In the genomic region with DNA sequence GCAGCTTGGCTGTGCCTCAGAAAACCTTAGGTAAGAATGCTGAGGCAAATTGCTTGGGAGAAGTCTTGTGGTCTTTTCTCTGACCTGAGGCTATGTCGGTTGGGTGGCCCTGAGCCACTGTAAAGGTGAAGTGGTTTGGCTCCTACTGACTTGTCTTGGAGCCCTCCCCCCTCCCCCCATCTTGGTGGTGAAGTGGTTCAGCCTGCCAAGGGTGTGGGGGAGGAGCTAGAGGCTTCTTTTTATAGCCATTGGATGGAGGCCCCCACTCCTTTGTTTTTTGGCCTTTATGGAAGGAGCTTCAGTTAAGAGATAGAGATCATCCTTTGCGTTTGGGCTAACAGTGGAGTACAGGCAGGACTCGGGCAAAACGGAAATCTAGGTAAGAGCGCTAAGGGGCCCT, we compare ENCODE assay signal across 8 mouse cellular contexts. TPM values are rescaled to one million over a fixed set of nuclear protein-coding genes. Genes with fewer than 3 reads are reported as not detected.
DNase-seq lines count a peak whose midpoint lies in the region; ATAC-seq and TF ChIP-seq lines count a peak whose summit lies in the region.

A gene (plus strand): TSS at position 280 of the 400 bp plus-strand sequence.

- H3K36me3 ChIP-seq in heart, embryonic 11.5 days (ENCODE audit: control insufficient read depth, insufficient read depth, low read length) = no peaks in the 10 kb centered on the region
- peaks cover 22% of the 10 kb centered on the region for H3K36me3 ChIP-seq in E14TG2a.4 (ENCODE audit: insufficient read depth, low read length)
- H3K36me3 ChIP-seq in embryonic facial prominence, embryonic 15.5 days = no peaks in the 10 kb centered on the region

- peaks cover 7% of the 10 kb centered on the region for H3K4me1 ChIP-seq in heart, embryonic 11.5 days (ENCODE audit: control insufficient read depth, insufficient read depth, low read length)
- H3K4me1 ChIP-seq in E14TG2a.4 (replicated peaks; ENCODE audit: low read depth, low read length) = peaks cover 53% of the 10 kb centered on the region
- peaks cover 8% of the 10 kb centered on the region for H3K4me1 ChIP-seq in embryonic facial prominence, embryonic 15.5 days

- intact Hi-C loops in left cerebral cortex, postnatal 36 days (cut with DNase I) = loop anchor here (10.0 kb wide), 1 partner anchor 447 kb away; no protein-coding TSS in a partner anchor

- no peak within 1 kb of the TSS for H3K27ac ChIP-seq in heart, embryonic 11.5 days (ENCODE audit: low read depth, low read length)
- H3K27ac ChIP-seq in embryonic facial prominence, embryonic 15.5 days (replicated peaks) = no peak within 1 kb of the TSS

- H3K4me3 ChIP-seq in heart, embryonic 11.5 days (ENCODE audit: low read depth, low read length) = peak within 1 kb of the TSS; percentile 79
- peak within 1 kb of the TSS; percentile 86 for H3K4me3 ChIP-seq in E14TG2a.4 (replicated peaks; ENCODE audit: low read length)
- peak within 1 kb of the TSS; percentile 78 for H3K4me3 ChIP-seq in embryonic facial prominence, embryonic 15.5 days (replicated peaks)

- ATAC-seq in heart, embryonic 11.5 days (replicated peaks; ENCODE audit: insufficient number of reproducible peaks, low FRiP score, low TSS enrichment) = no peak
- no peak for ATAC-seq in embryonic facial prominence, embryonic 15.5 days (ENCODE audit: insufficient number of reproducible peaks, low FRiP score, low TSS enrichment, low read depth)

- peak within 1 kb of the TSS; percentile 62 for H3K4me2 ChIP-seq in heart, embryonic 11.5 days
- H3K4me2 ChIP-seq in embryonic facial prominence, embryonic 15.5 days (replicated peaks) = peak within 1 kb of the TSS; percentile 51

- no peak for TF ChIP-seq CTCF in E14TG2a.4 (conservative IDR thresholded peaks at IDR 0.05; ENCODE audit: low read length)

- no peaks in the 10 kb centered on the region for H3K9me3 ChIP-seq in heart, embryonic 11.5 days (replicated peaks; ENCODE audit: control insufficient read depth, low read length)
- no peaks in the 10 kb centered on the region for H3K9me3 ChIP-seq in E14TG2a.4 (ENCODE audit: low read length)
- H3K9me3 ChIP-seq in embryonic facial prominence, embryonic 15.5 days (replicated peaks) = no peaks in the 10 kb centered on the region

- WGBS in heart, embryonic 11.5 days (ENCODE audit: insufficient replicate concordance) = 40% methylated on average over 5 of the region's 5 CpGs
- WGBS in embryonic facial prominence, embryonic 15.5 days = 51% methylated on average over 5 of the region's 5 CpGs

- H3K9ac ChIP-seq in heart, embryonic 11.5 days (ENCODE audit: low read depth, low read length) = 0 out of 2 replicates have a peak within 1 kb of the TSS, but pooled peaks have one; percentile 90
- no peak within 1 kb of the TSS for H3K9ac ChIP-seq in embryonic facial prominence, embryonic 15.5 days

- no peak for DNase-seq in heart, postnatal 4 days
- no peak for DNase-seq in left cerebral cortex, postnatal 36 days (ENCODE audit: low spot score in 2 of 2)
- peak; percentile 34 for DNase-seq in naive thymus-derived CD4-positive, alpha-beta T cell, adult 2 months (ENCODE audit: low read depth)
- DNase-seq in frontal cortex, postnatal 25 days (ENCODE audit: low spot score in 2 of 2) = no peak
- no peak for DNase-seq in kidney, postnatal 36 days

- no peaks in the 10 kb centered on the region for H3K27me3 ChIP-seq in heart, embryonic 11.5 days (ENCODE audit: control insufficient read depth, insufficient read depth, low read length)
- H3K27me3 ChIP-seq in E14TG2a.4 (ENCODE audit: insufficient read depth, low read length) = no peaks in the 10 kb centered on the region
- H3K27me3 ChIP-seq in embryonic facial prominence, embryonic 15.5 days = no peaks in the 10 kb centered on the region

RNA-seq across cellular contexts. Expression of the gene that starts here (rescaled TPM):
- 14.3 and 16.1 TPM in 2 replicates for polyA plus RNA-seq in heart, embryonic 11.5 days (2014; fragmentation: Nextera tagmentation; extraction: Ambion mirVana)
- 10 to 100 TPM in 1 of 2 experiments, 1 to 10 TPM in 1; 9.7 to 11.3 TPM for total RNA-seq in heart, postnatal 4 days (2021)
- polyA plus RNA-seq in embryonic facial prominence, embryonic 15.5 days (2015; fragmentation: Nextera tagmentation; extraction: Ambion mirVana) = 20.5 and 21.2 TPM in 2 replicates
- total RNA-seq in left cerebral cortex, postnatal 36 days (2021) = 10 to 100 TPM; 11.8 to 11.9 TPM
